Comparison of ENCODE assay signal across 9 mouse cellular contexts in genomic region chr10:80227877-80228775, GRCm38 (mm10). TPM values are rescaled to one million over a fixed set of nuclear protein-coding genes. Genes with fewer than 3 reads are reported as not detected.
DNase-seq lines count a peak whose midpoint lies in the region; ATAC-seq lines count a peak whose summit lies in the region.
"Had no signal": no experiment of that assay in that cellular context is flagged by ENCODE, and none has a peak within 500 bp of the region (broad histone marks: within the 10 kb centered on the region; RNA-seq: fewer than 3 reads in every experiment).

No protein-coding gene starts in this region.

- H3K27me3 ChIP-seq in forebrain, embryonic 11.5 days (ENCODE audit: control insufficient read depth, insufficient read depth, low read length), result no peaks in the 10 kb centered on the region
- H3K27me3 ChIP-seq in midbrain, embryonic 15.5 days (replicated peaks), result no peaks in the 10 kb centered on the region

- H3K4me2 ChIP-seq in forebrain, embryonic 11.5 days (ENCODE audit: low read depth, low read length, severe bottlenecking), result peak overlapping the region; percentile 93
- H3K4me2 ChIP-seq in midbrain, embryonic 15.5 days, result peak overlapping the region; percentile 94

- ATAC-seq in forebrain, embryonic 11.5 days (replicated peaks; ENCODE audit: low FRiP score), result no peak
- no peak for ATAC-seq in midbrain, embryonic 15.5 days (replicated peaks)
- no peak for ATAC-seq in erythroid progenitor cell, adult 5-6 weeks (replicated peaks; ENCODE audit: low FRiP score, poor library complexity, severe bottlenecking)

- peak overlapping the region; percentile 97 for H3K9ac ChIP-seq in forebrain, embryonic 11.5 days (ENCODE audit: low read length)
- H3K9ac ChIP-seq in midbrain, embryonic 15.5 days, result peak overlapping the region; percentile 88

- peak overlapping the region; percentile 82 for H3K4me3 ChIP-seq in forebrain, embryonic 11.5 days (ENCODE audit: low read depth, low read length)
- peak overlapping the region; percentile 75 for H3K4me3 ChIP-seq in midbrain, embryonic 15.5 days

- H3K4me1 ChIP-seq in forebrain, embryonic 11.5 days (replicated peaks; ENCODE audit: control insufficient read depth, insufficient read depth, low read length), result peaks cover 19% of the 10 kb centered on the region
- peaks cover 59% of the 10 kb centered on the region for H3K4me1 ChIP-seq in midbrain, embryonic 15.5 days

- H3K27ac ChIP-seq in forebrain, embryonic 11.5 days (ENCODE audit: low read depth, low read length), result peak overlapping the region; percentile 34; the same call in 1 of the 2 replicates
- H3K27ac ChIP-seq in midbrain, embryonic 15.5 days, result peak overlapping the region; percentile 97

- WGBS in forebrain, embryonic 11.5 days, result 72% methylated on average over 15 of the region's 15 CpGs
- whole genome bisulfite sequencing in midbrain, embryonic 15.5 days, result 30% methylated on average over 15 of the region's 15 CpGs

- no peaks in the 10 kb centered on the region; the same call in 1 of the 2 replicates for H3K36me3 ChIP-seq in forebrain, embryonic 11.5 days (ENCODE audit: control insufficient read depth, insufficient read depth, low read length)
- H3K36me3 ChIP-seq in midbrain, embryonic 15.5 days (replicated peaks), result no peaks in the 10 kb centered on the region; the same call in 1 of the 2 replicates

- no peaks in the 10 kb centered on the region for H3K9me3 ChIP-seq in forebrain, embryonic 11.5 days (ENCODE audit: control insufficient read depth, low read length)
- no peaks in the 10 kb centered on the region for H3K9me3 ChIP-seq in midbrain, embryonic 15.5 days

- DNase-seq in adrenal gland, postnatal 14 days, result peak; percentile 44
- no peak for DNase-seq in adrenal gland, postnatal 25 days
- DNase-seq in 3T3-L1 (ENCODE audit: low read depth, low spot score), result peak; percentile 12
- DNase-seq in forebrain, embryonic 11.5 days (ENCODE audit: low spot score), result no peak
- DNase-seq in kidney, postnatal 10 days, result peak; percentile 58
- no peak for DNase-seq in layer of hippocampus, postnatal 36 days

RNA-seq across cellular contexts. Expression of gene Mum1, which starts 1.9 kb away (rescaled TPM):
- total RNA-seq in adrenal gland, postnatal 14 days (2021), result 23.8 and 29.9 TPM in 2 replicates
- 23.4 and 37.9 TPM in 2 replicates for total RNA-seq in adrenal gland, postnatal 25 days (2021)
- polyA plus RNA-seq in forebrain, embryonic 11.5 days (2014; fragmentation: Nextera tagmentation; extraction: Ambion mirVana), result 75.6 and 79.4 TPM in 2 replicates
- 56.4 and 59.5 TPM in 2 replicates for polyA plus RNA-seq in midbrain, embryonic 15.5 days (2015; fragmentation: Nextera tagmentation; extraction: Ambion mirVana)
- 10 to 100 TPM; 35.6 to 39.6 TPM for total RNA-seq in layer of hippocampus, postnatal 36 days (2021)
- 26.3 and 59.5 TPM in 2 replicates for total RNA-seq in erythroid progenitor cell, adult 5-6 weeks (2015; ENCODE audit: low replicate concordance)
- total RNA-seq in erythroid progenitor cell, adult 5-6 weeks (2017; ENCODE audit: low replicate concordance), result 65.3 and 74.2 TPM in 2 replicates

RNA-seq across cellular contexts. Expression of gene Ndufs7, which starts 20.8 kb away (rescaled TPM):
- total RNA-seq in adrenal gland, postnatal 14 days (2021), result 426 and 463 TPM in 2 replicates
- total RNA-seq in adrenal gland, postnatal 25 days (2021), result 238 and 243 TPM in 2 replicates
- polyA plus RNA-seq in forebrain, embryonic 11.5 days (2014; fragmentation: Nextera tagmentation; extraction: Ambion mirVana), result 219 and 265 TPM in 2 replicates
- 290 and 305 TPM in 2 replicates for polyA plus RNA-seq in midbrain, embryonic 15.5 days (2015; fragmentation: Nextera tagmentation; extraction: Ambion mirVana)
- total RNA-seq in layer of hippocampus, postnatal 36 days (2021), result 100 to 1,000 TPM; 199 to 204 TPM
- 87.6 and 109 TPM in 2 replicates for total RNA-seq in erythroid progenitor cell, adult 5-6 weeks (2015; ENCODE audit: low replicate concordance)
- 43.9 and 66.0 TPM in 2 replicates for total RNA-seq in erythroid progenitor cell, adult 5-6 weeks (2017; ENCODE audit: low replicate concordance)

RNA-seq across cellular contexts. Expression of gene Gamt, which starts 32.7 kb away (rescaled TPM):
- 138 and 192 TPM in 2 replicates for total RNA-seq in adrenal gland, postnatal 14 days (2021)
- total RNA-seq in adrenal gland, postnatal 25 days (2021), result 326 and 398 TPM in 2 replicates
- 20.4 and 24.1 TPM in 2 replicates for polyA plus RNA-seq in forebrain, embryonic 11.5 days (2014; fragmentation: Nextera tagmentation; extraction: Ambion mirVana)
- 16.8 and 18.9 TPM in 2 replicates for polyA plus RNA-seq in midbrain, embryonic 15.5 days (2015; fragmentation: Nextera tagmentation; extraction: Ambion mirVana)
- total RNA-seq in layer of hippocampus, postnatal 36 days (2021), result 10 to 100 TPM; 37.7 to 39.1 TPM
- total RNA-seq in erythroid progenitor cell, adult 5-6 weeks (2015; ENCODE audit: low replicate concordance), result 1.4 TPM in 1 of 2 replicates, not detected in the other
- not detected in 2 replicates for total RNA-seq in erythroid progenitor cell, adult 5-6 weeks (2017; ENCODE audit: low replicate concordance)

RNA-seq across cellular contexts. Expression of gene Dazap1, which starts 33.2 kb away (rescaled TPM):
- total RNA-seq in adrenal gland, postnatal 14 days (2021), result 92.9 and 115 TPM in 2 replicates
- total RNA-seq in adrenal gland, postnatal 25 days (2021), result 111 and 117 TPM in 2 replicates
- polyA plus RNA-seq in forebrain, embryonic 11.5 days (2014; fragmentation: Nextera tagmentation; extraction: Ambion mirVana), result 53.2 and 55.4 TPM in 2 replicates
- polyA plus RNA-seq in midbrain, embryonic 15.5 days (2015; fragmentation: Nextera tagmentation; extraction: Ambion mirVana), result 60.5 and 60.8 TPM in 2 replicates
- total RNA-seq in layer of hippocampus, postnatal 36 days (2021), result 100 to 1,000 TPM in 1 of 2 experiments, 10 to 100 TPM in 1; 82.6 to 100 TPM
- 35.6 and 83.6 TPM in 2 replicates for total RNA-seq in erythroid progenitor cell, adult 5-6 weeks (2015; ENCODE audit: low replicate concordance)
- 72.0 and 102 TPM in 2 replicates for total RNA-seq in erythroid progenitor cell, adult 5-6 weeks (2017; ENCODE audit: low replicate concordance)

RNA-seq across cellular contexts. Expression of gene Efna2, which starts 48.8 kb away (rescaled TPM):
- 3.1 and 3.9 TPM in 2 replicates for total RNA-seq in adrenal gland, postnatal 14 days (2021)
- 2.7 and 5.2 TPM in 2 replicates for total RNA-seq in adrenal gland, postnatal 25 days (2021)
- polyA plus RNA-seq in forebrain, embryonic 11.5 days (2014; fragmentation: Nextera tagmentation; extraction: Ambion mirVana), result 48.8 and 50.7 TPM in 2 replicates
- 53.4 and 54.6 TPM in 2 replicates for polyA plus RNA-seq in midbrain, embryonic 15.5 days (2015; fragmentation: Nextera tagmentation; extraction: Ambion mirVana)
- 1 to 10 TPM; 9.0 to 9.6 TPM for total RNA-seq in layer of hippocampus, postnatal 36 days (2021)
- not detected in 2 replicates for total RNA-seq in erythroid progenitor cell, adult 5-6 weeks (2015; ENCODE audit: low replicate concordance)
- total RNA-seq in erythroid progenitor cell, adult 5-6 weeks (2017; ENCODE audit: low replicate concordance), result not detected in 2 replicates
- total RNA-seq: common myeloid progenitor, adult 5-6 weeks had no signal

Comparison
In these comparisons a context has a peak if more than half of its experiments do, and no peak if none do; other contexts are left out.
1. DNase-seq: peak in adrenal gland, postnatal 14 days (single experiment), 3T3-L1 (single experiment) and kidney, postnatal 10 days (single experiment); none in adrenal gland, postnatal 25 days (single experiment), forebrain, embryonic 11.5 days (single experiment) and layer of hippocampus, postnatal 36 days (0 of 2).
2. RNA of gene Gamt, which starts 32.7 kb away (total RNA-seq): 326 to 398 TPM in adrenal gland, postnatal 25 days, 138 to 192 TPM in adrenal gland, postnatal 14 days and 37.7 to 39.1 TPM in layer of hippocampus, postnatal 36 days; 1.4 TPM in erythroid progenitor cell, adult 5-6 weeks; every median in the first group is over 10 times any median in the second.